Mouse (Mus musculus): ENCODE results near the gene Gm9903. TPM values are rescaled to one million over a fixed set of nuclear protein-coding genes. Genes with fewer than 3 reads are reported as not detected.

The Gm9903 gene
- total RNA-seq, 2 experiments from 2014 or later: 0.59 to 1.4 TPM

Other genes starting within 250 kb of the Gm9903 start
- not detected for gene Nkx1-1, start 195.9 kb upstream of the Gm9903 start, total RNA-seq (2021)
- gene Fam53a, start 290 bp upstream of the Gm9903 start, total RNA-seq (2021): 10 to 100 TPM; 25.5 to 25.7 TPM
- gene Slbp, start 22.6 kb downstream of the Gm9903 start, total RNA-seq (2021): 10 to 100 TPM; 22.4 to 22.5 TPM
- 1 to 10 TPM; 5.2 to 8.3 TPM for gene Tacc3, start 28.2 kb downstream of the Gm9903 start, total RNA-seq (2021)
- gene Tmem129, start 28.5 kb downstream of the Gm9903 start, total RNA-seq (2021): 10 to 100 TPM; 23.7 to 25.1 TPM
- 100 to 1,000 TPM; 107 to 123 TPM for gene Fgfr3, start 91.7 kb downstream of the Gm9903 start, total RNA-seq (2021)
- gene Letm1, start 152.9 kb downstream of the Gm9903 start, total RNA-seq (2021): 100 to 1,000 TPM in 1 of 2 experiments, 10 to 100 TPM in 1; 98.8 to 103 TPM
- 100 to 1,000 TPM; 122 to 126 TPM for gene Nsd2, start 190.8 kb downstream of the Gm9903 start, total RNA-seq (2021)